Mouse (Mus musculus) forebrain, embryonic 11.5 days (tissue): ENCODE measurements at regions not wholly inside any gene's neighbourhood (a gene's known extent, or its start where the extent isn't known, plus 50 kb on each side); places are given as distances from the start of the nearest gene placed in this dataset.

ENCODE experiments used
- ATAC-seq: fragments of 200-750 bp; cut with Nextera tagmentation; replicated peaks from 2 replicates; pipeline ENCODE4 v1.8.0; 2017; ENCODE audit warnings: moderate TSS enrichment; ENCODE audit not compliant: low FRiP score
- DNase-seq: peaks from one replicate; pipeline ENCODE4 v3.0.0-alpha.2; 2017; ENCODE audit warnings: low spot score
- H3K27ac ChIP-seq: fragments of 300-500 bp; sonication (generic); 2 replicates; pipeline ENCODE4 v1.5.1; 2014; ENCODE audit warnings: low read depth, low read length
- H3K27me3 ChIP-seq: fragments of 300-500 bp; sonication (generic); 2 replicates; pipeline ENCODE4 v1.6.1; 2014; ENCODE audit warnings: mild to moderate bottlenecking, low read length, mixed read lengths; ENCODE audit not compliant: control insufficient read depth, insufficient read depth
- H3K36me3 ChIP-seq: fragments of 300-500 bp; sonication (generic); 2 replicates; pipeline ENCODE4 v1.6.1; 2014; ENCODE audit warnings: mild to moderate bottlenecking, low read length, moderate library complexity, mixed read lengths; ENCODE audit not compliant: control insufficient read depth, insufficient read depth
- H3K4me1 ChIP-seq: fragments of 300-500 bp; sonication (generic); replicated peaks from 2 replicates; pipeline ENCODE4 v1.6.1; 2014; ENCODE audit warnings: low read length, mixed read lengths; ENCODE audit not compliant: control insufficient read depth, insufficient read depth
- H3K4me2 ChIP-seq: fragments of 300-500 bp; sonication (generic); 2 replicates; pipeline ENCODE4 v1.6.1; 2014; ENCODE audit warnings: low read depth, mild to moderate bottlenecking, low read length, moderate library complexity, mixed read lengths; ENCODE audit not compliant: severe bottlenecking
- H3K4me3 ChIP-seq: fragments of 300-500 bp; sonication (generic); 2 replicates; pipeline ENCODE4 v1.5.1; 2014; ENCODE audit warnings: low read depth, low read length
- H3K9ac ChIP-seq: fragments of 300-500 bp; sonication (generic); 2 replicates; pipeline ENCODE4 v1.6.1; 2014; ENCODE audit warnings: low read length
- H3K9me3 ChIP-seq: fragments of 300-500 bp; sonication (generic); 2 replicates; pipeline ENCODE4 v1.6.1; 2016; ENCODE audit warnings: low read length, mixed read lengths; ENCODE audit not compliant: control insufficient read depth
- WGBS: fragments of 180-500 bp; shearing (Covaris S2); extraction: QIAGEN DNeasy Blood & Tissue Kit; methylation state at CpG from one replicate; pipeline ENCODE4 v1.1.7; 2014; 5-methylcytosine and 5-hydroxymethylcytosine counted together

DNA sequence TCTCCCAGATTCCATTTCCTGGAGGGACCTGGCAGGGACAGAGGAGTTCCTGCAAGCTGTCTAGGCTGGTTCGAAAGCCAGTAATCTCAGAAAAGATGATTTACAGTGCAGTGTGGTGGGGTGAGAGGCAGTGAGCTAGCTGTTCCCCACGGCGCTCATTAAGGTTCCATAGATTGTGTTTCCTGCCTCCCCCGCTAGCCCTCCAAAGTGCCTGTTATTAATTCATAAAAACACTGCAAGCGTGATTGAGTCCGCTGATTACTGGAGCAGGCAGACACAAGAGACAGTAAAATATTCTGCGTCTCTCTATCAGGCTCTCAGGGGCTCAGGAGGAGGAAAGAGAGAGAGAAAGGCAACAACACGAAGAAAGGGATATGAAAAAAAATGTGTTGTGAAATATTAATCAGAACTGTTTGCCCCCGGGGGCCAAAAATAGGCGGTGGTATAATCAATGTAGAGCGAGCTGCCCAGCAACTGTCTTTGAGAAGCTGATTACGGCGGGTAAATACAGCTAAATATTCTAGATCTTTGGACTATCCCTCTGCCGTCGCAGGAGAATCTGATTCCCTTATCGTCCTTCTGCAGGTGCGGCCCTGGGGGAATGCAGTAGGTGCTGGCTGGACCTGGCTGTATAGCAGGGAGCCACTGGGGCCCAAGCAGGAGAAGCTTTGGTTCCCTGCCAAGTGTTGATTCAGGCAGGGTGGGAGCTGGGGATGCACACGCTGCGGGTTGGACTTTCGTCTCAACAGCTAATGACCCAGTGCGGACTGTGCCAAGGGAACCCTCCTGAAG, 211.3 kb downstream of the Tle3 start:
- Histone ChIP-seq H3K9ac (no peak overlapping the region), H3K4me1 (0 out of 2 replicates have a peak, but pooled peaks cover 2% of the 10 kb centered on the region), H3K4me2 (no peak overlapping the region), H3K4me3 (no peak overlapping the region), H3K27me3 (no peaks in the 10 kb centered on the region), H3K27ac (no peak overlapping the region), H3K36me3 (no peaks in the 10 kb centered on the region), H3K9me3 (no peaks in the 10 kb centered on the region)
- ATAC-seq (no peak), DNase-seq (no peak)
- 82% methylated on average over 21 of the region's 21 CpGs for WGBS

DNA sequence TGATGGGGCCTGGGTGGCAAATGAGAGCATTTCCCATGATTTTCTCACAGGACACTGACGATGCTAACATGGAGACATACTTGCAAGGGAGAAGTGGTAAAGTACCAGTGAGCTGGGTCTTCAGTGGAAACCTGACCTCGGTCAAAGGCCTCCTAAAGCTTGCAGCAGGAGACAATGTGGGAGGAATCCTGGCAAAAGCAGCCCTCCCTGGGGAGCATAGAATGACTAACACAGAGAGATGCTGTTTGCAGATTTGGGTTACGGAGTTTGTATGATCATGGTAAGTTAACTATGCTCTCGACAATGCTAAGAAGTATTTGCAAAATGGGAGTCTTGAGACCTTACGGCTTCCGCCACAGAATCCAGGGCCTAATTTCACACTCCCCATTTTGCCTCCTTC, 208.9 kb downstream of the Tle3 start:
- WGBS: 89% methylated on average over 6 of the region's 6 CpGs

DNA sequence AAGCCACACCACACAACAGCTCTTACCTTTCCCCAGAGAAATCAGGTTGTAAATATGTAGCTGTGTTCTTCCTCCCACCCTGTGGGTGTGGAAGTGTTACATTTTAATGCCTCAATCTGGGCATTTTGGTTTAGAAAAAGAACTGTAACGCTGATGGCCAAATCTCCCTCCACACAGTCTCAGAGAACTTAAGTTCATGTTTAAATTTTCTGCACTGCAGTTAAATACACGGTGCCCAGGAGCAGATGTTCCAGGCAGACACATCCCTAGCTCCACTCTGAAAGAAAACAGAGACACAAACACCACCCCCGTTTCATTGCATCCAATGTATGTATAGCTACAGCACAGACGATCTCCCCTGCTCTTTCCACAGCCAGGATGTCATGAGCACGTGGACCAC, 206.1 kb downstream of the Tle3 start:
- Histone ChIP-seq H3K4me3 (no peak overlapping the region), H3K36me3 (no peaks in the 10 kb centered on the region), H3K27me3 (no peaks in the 10 kb centered on the region), H3K9me3 (no peaks in the 10 kb centered on the region), H3K27ac (no peak overlapping the region), H3K4me2 (no peak overlapping the region), H3K9ac (no peak overlapping the region), H3K4me1 (peaks cover 7% of the 10 kb centered on the region; the same call in 1 of the 2 replicates)
- DNase-seq: no peak
- no peak for ATAC-seq
- 80% methylated on average over 5 of the region's 5 CpGs for WGBS

More for the DNA sequence above, 208.9 kb downstream of the Tle3 start:
- H3K27me3 ChIP-seq: no peaks in the 10 kb centered on the region
- no peak overlapping the region for H3K9ac ChIP-seq
- 0 out of 2 replicates have a peak, but pooled peaks cover 2% of the 10 kb centered on the region for H3K4me1 ChIP-seq
- H3K4me3 ChIP-seq: no peak overlapping the region
- H3K4me2 ChIP-seq: no peak overlapping the region
- ATAC-seq (no peak), DNase-seq (no peak)
- no peak overlapping the region for H3K27ac ChIP-seq
- no peaks in the 10 kb centered on the region for H3K9me3 ChIP-seq
- H3K36me3 ChIP-seq: no peaks in the 10 kb centered on the region

DNA sequence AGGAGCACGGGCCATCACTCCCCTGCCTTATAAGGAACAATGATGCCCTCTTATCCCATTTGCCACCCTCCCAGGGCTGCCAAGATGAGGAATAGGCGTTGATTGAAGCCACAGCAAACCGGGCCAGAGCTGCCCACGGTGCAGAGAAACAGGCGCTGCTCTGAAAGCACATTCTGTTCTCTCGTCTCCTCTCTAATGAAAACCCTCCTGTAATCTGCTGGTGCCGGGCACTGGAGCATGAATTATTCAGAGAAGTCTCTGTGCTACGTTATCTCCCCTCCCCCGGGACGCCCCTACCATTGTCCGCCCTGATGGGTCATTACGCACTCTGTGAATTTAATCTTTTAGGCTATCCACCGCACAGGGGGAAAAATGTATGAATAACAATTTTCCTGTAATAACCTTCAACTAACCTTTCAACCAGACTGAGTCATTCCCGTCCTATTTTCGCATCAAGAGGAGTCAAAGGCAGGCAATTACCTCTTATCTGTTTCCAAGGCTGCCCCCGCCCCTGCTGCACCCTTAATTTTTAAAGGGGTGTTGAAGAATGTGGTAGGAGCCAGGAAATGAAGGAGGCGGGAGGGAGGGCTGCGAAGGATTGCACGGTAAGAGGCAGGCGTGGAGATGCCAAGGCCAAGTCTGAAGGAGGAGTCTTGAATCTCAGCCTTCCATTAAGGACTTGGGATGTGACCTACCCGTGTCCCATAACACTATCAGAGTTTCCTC, 201.6 kb downstream of the Tle3 start:
- 18% methylated on average over 21 of the region's 21 CpGs for WGBS
- Histone ChIP-seq H3K9me3 (no peaks in the 10 kb centered on the region; the same call in 1 of the 2 replicates), H3K4me3 (no peak overlapping the region), H3K4me2 (peak overlapping the region; percentile 21; the same call in 1 of the 2 replicates), H3K27me3 (no peaks in the 10 kb centered on the region), H3K27ac (peak overlapping the region; percentile 14), H3K36me3 (no peaks in the 10 kb centered on the region), H3K4me1 (peaks cover 10% of the 10 kb centered on the region), H3K9ac (no peak overlapping the region)
- ATAC-seq (peak; percentile 72), DNase-seq (peak; percentile 60)

DNA sequence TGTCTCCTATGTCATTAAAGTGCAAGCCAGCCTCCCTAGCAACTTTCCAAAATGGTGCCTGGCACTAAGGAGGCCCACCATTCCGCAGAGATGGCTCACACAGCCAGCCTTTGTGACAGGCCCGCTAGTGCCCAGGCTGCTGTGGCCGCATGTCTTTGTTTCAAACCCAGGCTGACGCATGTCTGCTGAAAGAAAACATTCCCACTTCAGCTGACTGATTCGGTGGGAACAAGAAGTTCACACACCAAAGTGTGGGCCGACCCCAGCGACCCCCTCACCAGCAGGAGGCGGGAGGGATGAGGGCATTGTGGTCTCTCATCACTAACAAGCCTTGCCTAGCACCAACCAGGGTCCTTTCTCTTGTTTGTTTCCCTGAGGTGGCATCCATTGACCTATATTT, 190.9 kb downstream of the Tle3 start:
- H3K27ac ChIP-seq: peak overlapping the region; percentile 64
- H3K4me2 ChIP-seq: no peak overlapping the region
- peak; percentile 76 for DNase-seq
- WGBS: 21% methylated on average over 8 of the region's 8 CpGs
- H3K9me3 ChIP-seq: no peaks in the 10 kb centered on the region
- peak; percentile 70 for ATAC-seq
- no peaks in the 10 kb centered on the region for H3K27me3 ChIP-seq
- H3K4me1 ChIP-seq: peaks cover 10% of the 10 kb centered on the region; the same call in 1 of the 2 replicates
- H3K9ac ChIP-seq: peak overlapping the region; percentile 32; the same call in 1 of the 2 replicates
- no peak overlapping the region for H3K4me3 ChIP-seq
- no peaks in the 10 kb centered on the region for H3K36me3 ChIP-seq

DNA sequence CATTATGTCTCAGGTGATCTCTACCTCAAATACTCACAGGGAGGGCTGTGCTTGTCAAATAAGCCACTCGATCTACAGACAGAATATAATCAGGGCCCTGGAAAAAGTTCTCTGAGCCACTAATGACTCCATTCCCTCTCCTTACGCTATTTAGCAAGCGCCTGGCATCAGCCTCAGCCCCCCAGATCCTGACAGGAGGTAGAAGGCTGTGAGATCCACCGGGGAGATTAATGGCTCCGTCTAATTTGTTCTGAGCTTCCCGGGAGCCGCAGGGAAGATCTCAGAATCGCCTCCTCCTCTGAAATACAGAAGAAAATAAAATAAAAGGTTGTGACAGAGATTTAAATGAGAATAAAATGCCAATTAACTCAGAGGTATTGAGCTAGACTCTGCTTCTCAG, 189.4 kb downstream of the Tle3 start:
- no peaks in the 10 kb centered on the region for H3K27me3 ChIP-seq
- no peaks in the 10 kb centered on the region for H3K9me3 ChIP-seq
- DNase-seq (no peak), ATAC-seq (no peak)
- no peak overlapping the region for H3K9ac ChIP-seq
- 27% methylated on average over 8 of the region's 8 CpGs for WGBS
- H3K4me2 ChIP-seq: no peak overlapping the region
- no peak overlapping the region for H3K27ac ChIP-seq
- peaks cover 10% of the 10 kb centered on the region; the same call in 1 of the 2 replicates for H3K4me1 ChIP-seq
- H3K36me3 ChIP-seq: no peaks in the 10 kb centered on the region
- H3K4me3 ChIP-seq: no peak overlapping the region

DNA sequence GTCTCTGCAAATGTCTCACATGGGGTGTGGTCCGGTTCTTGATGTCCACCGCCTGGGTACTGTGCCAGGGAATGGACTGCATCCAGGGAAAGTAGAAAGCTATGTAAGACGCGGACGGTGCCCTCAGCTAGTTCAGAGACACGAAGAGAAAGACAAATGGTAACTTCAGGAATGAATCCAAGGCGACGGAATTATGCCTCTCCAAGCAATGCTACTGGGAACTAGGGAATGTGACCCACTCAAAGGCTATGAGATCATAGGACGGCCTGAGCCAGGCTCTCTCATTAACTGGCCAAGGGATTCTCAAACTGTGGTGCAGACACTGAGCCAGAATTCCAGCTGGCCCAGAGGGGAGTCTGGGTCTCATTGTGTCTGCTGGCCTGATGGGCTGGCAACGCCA, 186.5 kb downstream of the Tle3 start:
- Histone ChIP-seq H3K36me3 (no peaks in the 10 kb centered on the region), H3K27ac (no peak overlapping the region), H3K9ac (no peak overlapping the region), H3K4me1 (peaks cover 10% of the 10 kb centered on the region; the same call in 1 of the 2 replicates), H3K4me2 (no peak overlapping the region), H3K27me3 (0 out of 2 replicates have a peak, but pooled peaks cover 2% of the 10 kb centered on the region), H3K4me3 (no peak overlapping the region), H3K9me3 (no peaks in the 10 kb centered on the region)
- WGBS: 76% methylated on average over 10 of the region's 10 CpGs
- no peak for ATAC-seq
- no peak for DNase-seq

DNA sequence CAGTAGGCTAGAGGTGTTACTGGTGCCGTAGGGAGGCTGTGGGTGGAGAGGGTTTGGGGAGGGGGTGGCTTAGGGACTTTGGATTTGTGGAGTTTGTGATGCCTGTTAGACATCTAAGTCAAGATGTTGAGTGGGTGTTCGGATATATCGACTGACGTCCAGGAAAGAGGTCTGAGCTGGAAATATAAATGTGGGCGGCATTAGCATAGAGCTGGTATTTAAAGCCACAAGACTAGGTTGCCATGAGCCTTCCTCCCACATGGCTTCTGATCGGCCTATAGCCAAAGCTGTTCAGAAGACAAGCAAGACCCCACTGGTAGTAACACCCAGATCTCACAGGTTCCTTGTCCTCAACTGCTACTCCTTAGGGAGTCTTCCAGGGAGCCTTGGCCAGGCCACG, 184.9 kb downstream of the Tle3 start:
- no peaks in the 10 kb centered on the region for H3K9me3 ChIP-seq
- 0 out of 2 replicates have a peak, but pooled peaks cover 2% of the 10 kb centered on the region for H3K27me3 ChIP-seq
- H3K9ac ChIP-seq: no peak overlapping the region
- no peaks in the 10 kb centered on the region for H3K36me3 ChIP-seq
- ATAC-seq (no peak), DNase-seq (no peak)
- no peak overlapping the region for H3K27ac ChIP-seq
- 94% methylated on average over 7 of the region's 7 CpGs for WGBS
- H3K4me2 ChIP-seq: no peak overlapping the region
- H3K4me3 ChIP-seq: no peak overlapping the region
- H3K4me1 ChIP-seq: no peaks in the 10 kb centered on the region; the same call in 1 of the 2 replicates
